Mouse (Mus musculus) megakaryocyte, embryonic 14.5 days (primary cell): ENCODE measurements around the gene Ccng1.

Experiments
- FLI1 ChIP-seq: IDR thresholded peaks from 2 replicates; pipeline ENCODE4 v1.6.1; 2012; ENCODE audit warnings: low read length, inconsistent platforms, mixed read lengths
- GATA1 ChIP-seq: IDR thresholded peaks from 3 replicates; pipeline ENCODE4 v1.6.1; 2012; ENCODE audit warnings: mixed read lengths, low read length, inconsistent platforms, borderline replicate concordance

GRCm38 (mm10) chr11:40763395-40763794, 8.3 kb upstream of the Ccng1 start:
- TF ChIP-seq GATA1: no peak
- TF ChIP-seq FLI1: no peak
